Mouse (Mus musculus) stomach, embryonic 14.5 days (tissue): ENCODE data around the gene Nodal. TPM values are rescaled to one million over a fixed set of nuclear protein-coding genes. Genes with fewer than 3 reads are reported as not detected.

Experiments used
- ATAC-seq: fragments of 200-750 bp; cut with Nextera tagmentation; 2 replicates; pipeline ENCODE4 v1.8.0; 2017; ENCODE audit warnings: low read depth, moderate TSS enrichment; ENCODE audit not compliant: insufficient number of reproducible peaks, insufficient read depth, low FRiP score
- H3K27ac ChIP-seq: fragments of 300-500 bp; sonication (generic); 2 replicates; pipeline ENCODE4 v1.5.1; 2014; ENCODE audit warnings: mild to moderate bottlenecking, low read length, moderate library complexity, mixed read lengths
- H3K27me3 ChIP-seq: fragments of 300-500 bp; sonication (generic); 2 replicates; pipeline ENCODE4 v1.6.1; 2014; ENCODE audit warnings: low read length, control low read depth, mixed read lengths; ENCODE audit not compliant: control insufficient read depth, insufficient read depth
- H3K36me3 ChIP-seq: fragments of 300-500 bp; sonication (generic); 2 replicates; pipeline ENCODE4 v1.6.1; 2014; ENCODE audit warnings: mild to moderate bottlenecking, control low read depth, low read length, moderate library complexity, mixed read lengths; ENCODE audit not compliant: control insufficient read depth, insufficient read depth
- H3K4me1 ChIP-seq: fragments of 300-500 bp; sonication (generic); 2 replicates; pipeline ENCODE4 v1.6.1; 2014; ENCODE audit warnings: low read length, control low read depth, mixed read lengths; ENCODE audit not compliant: control insufficient read depth, insufficient read depth
- H3K4me2 ChIP-seq: fragments of 300-500 bp; sonication (generic); replicated peaks from 2 replicates; pipeline ENCODE4 v1.6.1; 2014; ENCODE audit warnings: low read depth, low read length, control low read depth
- H3K4me3 ChIP-seq: fragments of 300-500 bp; sonication (generic); 2 replicates; pipeline ENCODE4 v1.5.1; 2014; ENCODE audit warnings: low read depth, low read length, control low read depth
- H3K9ac ChIP-seq: fragments of 300-500 bp; sonication (generic); replicated peaks from 2 replicates; pipeline ENCODE4 v1.6.1; 2014; ENCODE audit warnings: low read depth, mild to moderate bottlenecking, control low read depth, low read length, moderate library complexity, mixed read lengths
- H3K9me3 ChIP-seq: fragments of 300-500 bp; sonication (generic); 2 replicates; pipeline ENCODE4 v1.6.1; 2016; ENCODE audit warnings: low read depth, low read length, control low read depth; ENCODE audit not compliant: control insufficient read depth
- WGBS: fragments of 180-500 bp; shearing (Covaris S2); extraction: QIAGEN DNeasy Blood & Tissue Kit; methylation state at CpG from one replicate; pipeline ENCODE4 v1.1.7; 2014; 5-methylcytosine and 5-hydroxymethylcytosine counted together
- polyA plus RNA-seq: library from polyadenylated mRNA; unstranded; fragments of >200 nt; fragmentation: Nextera tagmentation; extraction: Ambion mirVana; gene quantifications from 2 replicates; pipeline ENCODE4 v1.2.1, GENCODE M21; 2014

Nodal gene
- polyA plus RNA-seq, 1 experiment from 2014 or later = not detected

DNA sequence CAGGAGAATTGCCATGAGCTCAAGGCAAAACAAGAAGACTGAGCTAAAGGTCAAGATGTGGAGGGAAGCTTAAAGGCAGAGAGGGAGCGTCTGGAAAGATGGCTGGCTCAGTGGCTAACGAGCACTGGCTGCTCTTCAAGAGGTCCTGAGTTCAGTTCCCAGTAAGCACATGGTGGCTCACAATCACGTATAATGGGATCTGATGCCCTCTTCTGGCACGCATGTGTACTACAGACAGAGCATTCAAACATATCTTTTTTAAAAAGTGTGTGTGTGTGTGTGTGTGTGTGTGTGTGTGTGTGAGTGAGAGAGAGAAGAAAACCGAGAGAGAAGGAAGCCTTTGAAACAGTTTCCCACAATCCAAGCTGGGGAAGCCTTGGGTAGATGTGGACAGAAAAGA, 15.3 kb upstream of the Nodal start:
- Histone ChIP-seq H3K36me3 (no peaks in the 10 kb centered on the region), H3K4me3 (no peak overlapping the region), H3K27ac (no peak overlapping the region), H3K27me3 (no peaks in the 10 kb centered on the region), H3K4me1 (no peaks in the 10 kb centered on the region), H3K9ac (no peak overlapping the region), H3K9me3 (no peaks in the 10 kb centered on the region; the same call in 1 of the 2 replicates), H3K4me2 (no peak overlapping the region)
- no peak for ATAC-seq
- 80% methylated on average over 5 of the region's 5 CpGs for WGBS

GRCm38 (mm10) chr10:61402911-61403310, 14.9 kb upstream of the Nodal start:
- no peaks in the 10 kb centered on the region for H3K4me1 ChIP-seq
- no peak overlapping the region for H3K4me2 ChIP-seq
- WGBS = 85% methylated on average over 2 of the region's 2 CpGs
- no peaks in the 10 kb centered on the region; the same call in 1 of the 2 replicates for H3K9me3 ChIP-seq
- H3K27ac ChIP-seq = no peak overlapping the region
- H3K9ac ChIP-seq = no peak overlapping the region
- no peak overlapping the region for H3K4me3 ChIP-seq
- no peak for ATAC-seq
- H3K27me3 ChIP-seq = no peaks in the 10 kb centered on the region
- H3K36me3 ChIP-seq = no peaks in the 10 kb centered on the region

DNA sequence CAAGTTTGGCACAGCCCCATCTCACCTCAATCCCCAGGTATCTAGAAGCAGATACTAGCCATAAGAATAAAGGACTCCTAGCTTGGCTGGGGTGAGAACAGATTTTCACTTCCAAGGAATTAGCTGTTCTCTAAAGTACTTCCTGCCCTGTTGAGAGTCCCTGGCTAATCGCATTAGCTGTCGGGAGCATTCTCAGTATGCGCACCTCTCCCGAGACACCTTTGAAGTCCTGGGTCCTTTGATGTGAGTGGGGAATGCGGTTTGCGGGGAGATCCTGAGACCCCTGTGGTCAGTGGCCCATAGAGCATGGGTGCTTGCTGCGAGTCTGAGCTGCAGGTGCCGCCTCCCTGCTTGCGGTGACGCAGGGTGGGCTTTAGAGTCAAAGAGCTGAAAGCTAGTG, 11.8 kb upstream of the Nodal start:
- Histone ChIP-seq H3K4me2 (no peak overlapping the region), H3K4me1 (no peaks in the 10 kb centered on the region), H3K9ac (no peak overlapping the region), H3K36me3 (no peaks in the 10 kb centered on the region), H3K27ac (no peak overlapping the region), H3K4me3 (no peak overlapping the region), H3K27me3 (no peaks in the 10 kb centered on the region), H3K9me3 (no peaks in the 10 kb centered on the region; the same call in 1 of the 2 replicates)
- no peak for ATAC-seq
- WGBS = 10% methylated on average over 10 of the region's 10 CpGs

DNA sequence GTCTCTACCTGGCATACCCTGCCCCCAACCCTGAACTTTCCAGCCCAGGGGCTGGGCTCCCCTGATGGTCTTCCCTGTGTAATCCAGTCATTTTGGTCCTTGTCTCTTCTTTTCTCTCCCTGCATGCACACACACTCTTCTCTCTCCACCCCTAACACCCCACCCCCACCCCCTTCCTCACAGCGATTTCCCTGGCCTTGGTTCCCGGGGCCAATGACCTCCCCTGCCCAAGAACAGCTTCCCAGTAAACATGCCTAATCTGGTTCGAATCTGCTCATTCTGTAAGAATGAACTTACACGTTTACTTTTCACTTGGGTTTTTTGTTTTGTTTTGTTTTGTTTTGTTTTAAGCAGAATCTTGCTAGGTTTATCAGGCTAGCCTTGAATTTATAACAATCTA, 8.0 kb upstream of the Nodal start:
- Histone ChIP-seq H3K36me3 (no peaks in the 10 kb centered on the region), H3K4me3 (no peak overlapping the region), H3K27me3 (no peaks in the 10 kb centered on the region), H3K27ac (no peak overlapping the region), H3K4me2 (no peak overlapping the region), H3K9me3 (no peaks in the 10 kb centered on the region; the same call in 1 of the 2 replicates), H3K9ac (no peak overlapping the region), H3K4me1 (no peaks in the 10 kb centered on the region)
- ATAC-seq = no peak
- 2% methylated on average over 4 of the region's 4 CpGs for WGBS

GRCm38 (mm10) chr10:61410193-61410592, 7.6 kb upstream of the Nodal start:
- H3K27ac ChIP-seq = no peak overlapping the region
- H3K4me1 ChIP-seq = no peaks in the 10 kb centered on the region
- no peaks in the 10 kb centered on the region; the same call in 1 of the 2 replicates for H3K9me3 ChIP-seq
- WGBS = 28% methylated on average over 9 of the region's 9 CpGs
- no peak for ATAC-seq
- H3K9ac ChIP-seq = no peak overlapping the region
- H3K4me2 ChIP-seq = no peak overlapping the region
- H3K4me3 ChIP-seq = no peak overlapping the region
- H3K36me3 ChIP-seq = no peaks in the 10 kb centered on the region
- no peaks in the 10 kb centered on the region for H3K27me3 ChIP-seq

- Histone ChIP-seq H3K4me1 (peaks cover 4% of the 10 kb centered on the region; the same call in 1 of the 2 replicates), H3K4me2 (no peak overlapping the region), H3K27me3 (peaks cover 18% of the 10 kb centered on the region), H3K4me3 (no peak overlapping the region), H3K27ac (no peak overlapping the region), H3K36me3 (no peaks in the 10 kb centered on the region), H3K9me3 (no peaks in the 10 kb centered on the region), H3K9ac (no peak overlapping the region)
- ATAC-seq = peak; percentile 53; the same call in 1 of the 2 replicates
- 21% methylated on average over 21 of the region's 21 CpGs for WGBS
Observed at GRCm38 (mm10) chr10:61412910-61413625, 4.7 kb upstream of the Nodal start.

DNA sequence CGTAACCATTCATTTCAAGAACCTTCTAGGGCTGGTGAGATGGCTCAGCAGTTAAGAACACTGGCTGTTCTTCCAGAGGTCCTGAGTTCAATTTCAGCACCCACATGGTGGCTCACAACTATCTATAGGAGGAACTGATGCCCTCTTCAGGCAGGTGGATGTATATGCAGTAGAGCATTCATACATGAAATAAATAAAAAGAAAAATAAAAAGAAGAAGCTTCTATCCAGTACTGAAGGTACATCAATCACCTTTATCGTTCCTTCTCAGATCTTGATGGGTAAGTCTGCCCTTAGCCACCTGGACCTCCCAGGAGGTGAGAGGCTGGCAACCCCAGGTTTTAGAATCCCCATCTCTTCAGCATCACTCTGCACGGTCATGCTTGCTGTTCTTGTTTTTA, 2.5 kb upstream of the Nodal start:
- ATAC-seq = no peak

GRCm38 (mm10) chr10:61415890-61416289, 1.9 kb upstream of the Nodal start:
- no peak for ATAC-seq
- H3K9me3 ChIP-seq = no peaks in the 10 kb centered on the region
- no peak overlapping the region for H3K4me2 ChIP-seq
- WGBS = 22% methylated on average over 8 of the region's 8 CpGs
- no peak overlapping the region for H3K27ac ChIP-seq
- H3K27me3 ChIP-seq = peaks cover 32% of the 10 kb centered on the region
- H3K9ac ChIP-seq = no peak overlapping the region
- H3K4me1 ChIP-seq = peaks cover 9% of the 10 kb centered on the region; the same call in 1 of the 2 replicates
- H3K4me3 ChIP-seq = no peak overlapping the region
- H3K36me3 ChIP-seq = no peaks in the 10 kb centered on the region

More for the DNA sequence above, 2.5 kb upstream of the Nodal start:
- Histone ChIP-seq H3K4me1 (peaks cover 9% of the 10 kb centered on the region; the same call in 1 of the 2 replicates), H3K4me2 (no peak overlapping the region), H3K9ac (no peak overlapping the region), H3K9me3 (no peaks in the 10 kb centered on the region), H3K36me3 (no peaks in the 10 kb centered on the region), H3K27me3 (peaks cover 32% of the 10 kb centered on the region), H3K27ac (no peak overlapping the region), H3K4me3 (no peak overlapping the region)
- 60% methylated on average over 3 of the region's 3 CpGs for WGBS

DNA sequence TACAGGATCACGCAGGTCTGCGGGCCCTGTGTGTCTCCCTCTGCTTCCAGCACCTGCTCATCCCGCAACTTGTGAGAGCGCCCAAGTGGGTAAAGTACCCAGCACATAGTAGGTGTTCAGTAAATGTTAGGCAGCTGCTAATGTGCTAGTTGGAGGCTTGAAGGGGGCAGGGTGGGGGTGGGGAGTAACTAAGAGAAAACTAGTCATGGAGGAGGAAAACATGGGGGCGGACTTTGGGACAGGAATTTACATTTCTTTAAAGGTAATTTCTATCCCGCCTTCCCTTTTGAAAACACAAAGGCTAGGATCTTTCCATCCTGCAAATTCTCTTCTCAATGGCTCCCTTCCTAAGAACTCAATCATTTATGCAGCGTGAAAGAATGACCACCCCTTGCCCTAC, 1.2 kb upstream of the Nodal start:
- H3K4me1 ChIP-seq = peaks cover 9% of the 10 kb centered on the region; the same call in 1 of the 2 replicates
- H3K27me3 ChIP-seq = peaks cover 32% of the 10 kb centered on the region
- WGBS = 40% methylated on average over 7 of the region's 7 CpGs
- H3K4me2 ChIP-seq = no peak overlapping the region
- no peak overlapping the region for H3K9ac ChIP-seq
- H3K9me3 ChIP-seq = no peaks in the 10 kb centered on the region
- no peak overlapping the region for H3K27ac ChIP-seq
- ATAC-seq = no peak
- no peaks in the 10 kb centered on the region for H3K36me3 ChIP-seq
- no peak overlapping the region for H3K4me3 ChIP-seq
